Mouse (Mus musculus) olfactory bulb, adult 2 months (tissue): ENCODE data around the gene Bmyc.

Experiments
- CTCF ChIP-seq: fragments of 200-500 bp; IDR thresholded peaks from 2 replicates; pipeline ENCODE4 v1.5.1; 2012; ENCODE audit warnings: low read depth, mild to moderate bottlenecking, low read length, moderate library complexity; ENCODE audit not compliant: insufficient read depth
- POLR2A ChIP-seq: fragments of 200-500 bp; IDR thresholded peaks from 2 replicates; pipeline ENCODE4 v1.6.1; 2012; ENCODE audit warnings: mild to moderate bottlenecking, low read depth, low read length, moderate library complexity; ENCODE audit not compliant: insufficient read depth

GRCm38 (mm10) chr2:25717222-25717621 is 10.7 kb downstream of the Bmyc start:
- TF ChIP-seq CTCF = no peak
- TF ChIP-seq POLR2A = no peak
